Mouse (Mus musculus): ENCODE data around the gene Kcnip1. TPM values are rescaled to one million over a fixed set of nuclear protein-coding genes. Genes with fewer than 3 reads are reported as not detected.

The Kcnip1 gene
- total and polyA plus RNA-seq, 3 experiments, result 0.04 to 0.17 TPM; not detected in 1

DNA sequence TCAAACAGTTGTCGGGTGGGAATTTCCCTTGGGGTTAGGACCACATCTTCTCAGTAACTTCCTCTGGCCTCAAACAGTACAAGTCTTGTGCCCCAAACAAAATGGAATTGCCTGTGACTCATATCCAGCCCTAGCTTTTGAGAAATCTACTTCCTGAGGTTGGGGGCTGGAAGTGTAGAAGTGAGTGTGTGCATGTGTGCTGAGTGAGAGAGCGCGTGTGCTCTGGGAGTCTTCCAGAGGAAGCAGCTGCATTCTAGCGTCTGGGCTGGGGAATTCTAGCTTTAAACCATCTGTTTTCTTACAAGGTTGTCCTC is 17.9 kb upstream of the Kcnip1 start:
- no peaks in the 10 kb centered on the region for H3K27me3 ChIP-seq (replicated peaks)
- in situ Hi-C loops (cut with MboI; ENCODE audit: low pct_ligation_motif_present, low pct_unique_long_range_greater_than_20kb, low sequenced_read_pairs), result no loop called here
- no peaks in the 10 kb centered on the region for H3K79me2 ChIP-seq (replicated peaks; ENCODE audit: control insufficient read depth, extremely low read depth, insufficient read depth, poor library complexity, severe bottlenecking)
- peak; percentile 100 for TF ChIP-seq ETS1 (conservative IDR thresholded peaks at IDR 0.05; ENCODE audit: low read depth, low read length)
- peak; percentile 99 for TF ChIP-seq JUND (conservative IDR thresholded peaks at IDR 0.05; ENCODE audit: low read depth, low read length)
- peak; percentile 62 for TF ChIP-seq NRF1 (IDR thresholded peaks at IDR 0.05; ENCODE audit: low read depth, low read length)
- TF ChIP-seq MAZ (IDR thresholded peaks at IDR 0.05; ENCODE audit: low read depth, low read length), result peak; percentile 99
- no peak for TF ChIP-seq ZKSCAN1 (IDR thresholded peaks at IDR 0.05; ENCODE audit: borderline replicate concordance, low read depth, low read length)
- TF ChIP-seq MXI1 (IDR thresholded peaks at IDR 0.05; ENCODE audit: low read depth, low read length), result peak; percentile 86
- no peak for TF ChIP-seq TBP (conservative IDR thresholded peaks at IDR 0.05; ENCODE audit: low read depth, low read length)
- peak; percentile 28 for TF ChIP-seq RAD21 (IDR thresholded peaks at IDR 0.05; ENCODE audit: low read depth, low read length)
- no peak for TF ChIP-seq CHD1 (IDR thresholded peaks at IDR 0.05; ENCODE audit: low read depth, low read length)
- TF ChIP-seq TCF12 (IDR thresholded peaks at IDR 0.05; ENCODE audit: low read depth, low read length), result peak; percentile 100
- peak; percentile 59 for TF ChIP-seq HCFC1 (IDR thresholded peaks at IDR 0.05; ENCODE audit: low read depth, low read length)
- peak; percentile 50 for TF ChIP-seq SMC3 (IDR thresholded peaks at IDR 0.05; ENCODE audit: low read depth, low read length)
- TF ChIP-seq CHD2 (IDR thresholded peaks at IDR 0.05; ENCODE audit: low read length), result peak; percentile 98
- TF ChIP-seq BHLHE40 (IDR thresholded peaks at IDR 0.05; ENCODE audit: low read depth, low read length), result peak; percentile 100
- peak; percentile 85 for TF ChIP-seq SIN3A (IDR thresholded peaks at IDR 0.05; ENCODE audit: low read length)
- no peak for TF ChIP-seq UBTF (IDR thresholded peaks at IDR 0.05; ENCODE audit: low read depth, low read length)
- no peak; the same call in 1 of the 2 replicates for TF ChIP-seq ZMIZ1 (IDR thresholded peaks at IDR 0.05; ENCODE audit: low read depth, low read length)
- peak; percentile 33; the same call in 1 of the 2 replicates for TF ChIP-seq POLR2A (IDR thresholded peaks at IDR 0.05; ENCODE audit: low read depth, low read length)
- no peak for TF ChIP-seq E2F4 (IDR thresholded peaks at IDR 0.05; ENCODE audit: insufficient replicate concordance, low read depth, low read length)
- TF ChIP-seq IRF4 (IDR thresholded peaks at IDR 0.05; ENCODE audit: low read depth, low read length), result peak; percentile 100
- TF ChIP-seq MAFK (IDR thresholded peaks at IDR 0.05; ENCODE audit: insufficient replicate concordance, low read length), result peak; percentile 94
- peak; percentile 97 for TF ChIP-seq MAX (IDR thresholded peaks at IDR 0.05; ENCODE audit: low read length)
- TF ChIP-seq ELF1 (IDR thresholded peaks at IDR 0.05; ENCODE audit: low read depth, low read length), result peak; percentile 85
- peak; percentile 36; the same call in 1 of the 2 replicates for TF ChIP-seq NELFE (IDR thresholded peaks at IDR 0.05; ENCODE audit: low read depth, low read length)
- no peak for TF ChIP-seq USF2 (conservative IDR thresholded peaks at IDR 0.05; ENCODE audit: low read depth, low read length)
- TF ChIP-seq ZC3H11A (IDR thresholded peaks at IDR 0.05; ENCODE audit: low read depth, low read length), result no peak; the same call in 1 of the 2 replicates
- TF ChIP-seq CTCF (conservative IDR thresholded peaks at IDR 0.05 in 1 of 2, IDR thresholded peaks at IDR 0.05 in 1 of 2; ENCODE audit: low read depth in 2 of 2, low read length in 2 of 2), result no peak
- peak; percentile 98 for TF ChIP-seq MEF2A (IDR thresholded peaks at IDR 0.05; ENCODE audit: borderline replicate concordance, low read depth, low read length)
- peak; percentile 99 for TF ChIP-seq MYC (IDR thresholded peaks at IDR 0.05; ENCODE audit: low read depth, low read length)
- TF ChIP-seq RCOR1 (conservative IDR thresholded peaks at IDR 0.05; ENCODE audit: low read depth, low read length), result peak; percentile 100
- TF ChIP-seq ZNF384 (IDR thresholded peaks at IDR 0.05; ENCODE audit: low read depth, low read length), result peak; percentile 58; the same call in 1 of the 2 replicates
- peak; percentile 100 for TF ChIP-seq EP300 (IDR thresholded peaks at IDR 0.05; ENCODE audit: low read length)
- TF ChIP-seq PAX5 (IDR thresholded peaks at IDR 0.05; ENCODE audit: low read length), result no peak
- no peak for TF ChIP-seq GABPA (IDR thresholded peaks at IDR 0.05; ENCODE audit: insufficient replicate concordance, low read depth, low read length)
- TF ChIP-seq JUN (IDR thresholded peaks at IDR 0.05; ENCODE audit: insufficient read depth, low read depth, low read length), result peak; percentile 99
- no peak for TF ChIP-seq USF1 (IDR thresholded peaks at IDR 0.05; ENCODE audit: low read depth, low read length)
- no peak for TF ChIP-seq KAT2A (IDR thresholded peaks at IDR 0.05; ENCODE audit: insufficient replicate concordance, low read length)
- no peak for TF ChIP-seq POLR2AphosphoS2 (IDR thresholded peaks at IDR 0.05; ENCODE audit: low read depth, low read length)
- peak overlapping the region; percentile 52 for H3K4me2 ChIP-seq (ENCODE audit: insufficient read depth, low read depth, poor library complexity, severe bottlenecking)
- H3K9me3 ChIP-seq (replicated peaks; ENCODE audit: low read length), result peaks cover 5% of the 10 kb centered on the region
- peak overlapping the region; percentile 99 for H3K27ac ChIP-seq (ENCODE audit: insufficient read depth, low read depth)
- H3K9ac ChIP-seq (ENCODE audit: insufficient read depth, low read depth), result peak overlapping the region; percentile 60; the same call in 1 of the 2 replicates
- H3K4me1 ChIP-seq (ENCODE audit: control insufficient read depth in 1 of 2, insufficient read depth in 2 of 2), result peaks cover 25 to 45% of the 10 kb centered on the region in 2 experiments
- H3K4me3 ChIP-seq (replicated peaks in 1 of 3; ENCODE audit: low read depth in 2 of 3, low read length in 2 of 3, poor library complexity in 1 of 3), result no peak overlapping the region
- no peaks in the 10 kb centered on the region for H3K36me3 ChIP-seq (replicated peaks in 1 of 2; ENCODE audit: control insufficient read depth in 1 of 2, insufficient read depth in 1 of 2, low read length in 1 of 2)
- peak; percentile 98 for DNase-seq (ENCODE audit: extremely low read depth)
- dilution Hi-C loops (cut with MboI; ENCODE audit: extremely low pct_ligation_motif_present, extremely low pct_unique_long_range_greater_than_20kb, low sequenced_read_pairs), result no loop called here
